Mouse (Mus musculus) adrenal gland, postnatal 4 days (tissue): ENCODE data around the gene Gprasp2. TPM values are rescaled to one million over a fixed set of nuclear protein-coding genes. Genes with fewer than 3 reads are reported as not detected.
"Not testable (repeated sequence)": the region's sequence is repeated elsewhere in the genome, so short reads cannot be mapped to it uniquely, and the experiment has no call there.

Experiments
- DNase-seq, 2 experiments: peaks; one replicate each; pipeline ENCODE4 v3.0.0; 2021 to 2022; ENCODE audit warnings: low spot score in 2 of 2, mixed read lengths in 2 of 2
- long read RNA-seq, 2 experiments: library from polyadenylated mRNA; stranded (forward); transcript quantifications; one replicate each; pipeline ENCODE4 v2.0.0; 2021
- total RNA-seq, 2 experiments: library from RNA; stranded (reverse); gene quantifications; 2 replicates each; pipeline ENCODE4 v1.2.3; 2021

Gene Gprasp2
- 10 to 100 TPM; 39.8 to 46.2 TPM for total RNA-seq
- long read RNA-seq, experiment 1, partial matches to known transcripts = 1 of 13 reads
- long read RNA-seq, experiment 1, other reads (novel, unspliced or antisense) = 9 of 13 reads
- long read RNA-seq, experiment 2, transcript Gprasp2-204 (7 exons, 880 nt) = major isoform, 9 of 51 reads
- long read RNA-seq, experiment 2, partial matches to known transcripts = 3 of 51 reads
- long read RNA-seq, experiment 2, other reads (novel, unspliced or antisense) = 38 of 51 reads

GRCm38 (mm10) chrX:135838521-135839360 is at the start of gene Gprasp2:
Gene Gprasp2 (plus strand): TSS chrX:135839034.
- peak in 1 of 2 experiments; percentile 4 for DNase-seq

DNA sequence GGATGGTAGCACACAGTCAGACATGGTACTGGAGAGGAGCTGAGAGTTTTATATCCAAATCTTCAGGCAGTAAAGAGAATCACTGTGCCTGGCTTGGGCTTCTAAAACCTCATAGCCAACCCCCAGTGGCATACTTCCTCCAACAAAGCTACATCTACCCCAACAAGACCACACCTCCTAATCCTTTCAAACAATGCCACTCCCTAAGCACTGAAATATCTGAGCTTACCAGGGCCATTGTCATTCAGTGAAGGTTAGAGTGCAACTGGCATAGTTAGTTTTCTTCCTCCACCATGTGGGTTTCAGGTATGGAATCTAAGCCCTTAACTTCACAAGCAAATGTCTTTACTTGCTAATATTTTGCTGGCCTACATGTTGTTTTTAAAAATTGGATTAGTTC is 47.3 kb upstream of the Gprasp2 start:
- DNase-seq = no peak

- no peak for DNase-seq
Observed at GRCm38 (mm10) chrX:135792326-135792725, 46.5 kb upstream of the Gprasp2 start.

- DNase-seq = peak in 1 of 2 experiments; percentile 24
Observed at GRCm38 (mm10) chrX:135795591-135796304, 43.1 kb upstream of the Gprasp2 start.

DNA sequence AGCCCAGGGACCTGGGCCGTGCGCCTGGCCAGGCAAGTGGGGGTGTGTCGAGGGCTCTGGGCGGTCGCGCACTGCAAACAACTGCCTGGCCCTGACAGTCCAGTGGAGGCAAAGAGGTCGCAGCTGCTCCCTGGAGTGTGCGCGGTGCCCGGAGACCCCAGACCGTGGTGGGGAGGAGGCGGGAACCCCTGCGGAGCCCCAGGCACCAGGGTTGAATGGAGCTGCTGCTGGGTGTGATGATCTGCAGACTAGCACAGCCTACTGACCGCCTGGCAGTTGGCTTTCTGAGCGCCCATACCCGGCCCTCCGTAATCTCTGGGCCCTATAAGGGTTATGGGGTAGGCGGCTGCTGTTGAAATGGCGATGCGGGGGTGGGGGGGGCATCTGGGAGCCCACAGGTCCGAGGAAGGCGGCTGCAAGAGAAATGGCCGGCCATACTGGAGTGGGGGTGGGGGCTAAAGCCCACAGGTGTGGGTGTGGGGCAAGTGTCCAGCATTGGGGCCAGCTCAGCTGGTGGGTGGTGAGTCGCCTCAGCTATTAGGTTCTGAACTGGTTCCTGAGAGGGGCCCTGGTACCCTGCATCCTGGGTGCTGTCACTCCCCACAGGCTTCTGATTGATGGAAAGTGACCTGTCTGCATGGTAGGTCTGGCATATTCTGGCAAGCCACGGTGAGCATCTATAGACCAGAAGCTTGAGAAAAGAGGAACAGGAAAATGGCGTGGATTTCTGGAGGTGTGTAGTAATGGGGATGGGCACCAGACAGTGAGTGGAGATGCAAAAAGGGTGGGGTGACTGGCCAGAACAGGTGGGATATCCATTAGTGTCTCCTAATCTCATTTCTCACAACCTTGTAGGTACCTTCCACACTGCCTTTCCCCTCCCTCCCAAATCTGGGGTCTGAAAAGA is 42.3 kb upstream of the Gprasp2 start:
- not testable (repeated sequence) for DNase-seq

GRCm38 (mm10) chrX:135797212-135797644 is 41.6 kb upstream of the Gprasp2 start, which contains the start of gene Bhlhb9:
Gene Bhlhb9 (plus strand): TSS chrX:135797594.
- not testable (repeated sequence) for DNase-seq

GRCm38 (mm10) chrX:135804149-135804548 is 34.7 kb upstream of the Gprasp2 start:
- no peak for DNase-seq

- DNase-seq = no peak
Observed at GRCm38 (mm10) chrX:135805780-135806179, 33.1 kb upstream of the Gprasp2 start.

DNA sequence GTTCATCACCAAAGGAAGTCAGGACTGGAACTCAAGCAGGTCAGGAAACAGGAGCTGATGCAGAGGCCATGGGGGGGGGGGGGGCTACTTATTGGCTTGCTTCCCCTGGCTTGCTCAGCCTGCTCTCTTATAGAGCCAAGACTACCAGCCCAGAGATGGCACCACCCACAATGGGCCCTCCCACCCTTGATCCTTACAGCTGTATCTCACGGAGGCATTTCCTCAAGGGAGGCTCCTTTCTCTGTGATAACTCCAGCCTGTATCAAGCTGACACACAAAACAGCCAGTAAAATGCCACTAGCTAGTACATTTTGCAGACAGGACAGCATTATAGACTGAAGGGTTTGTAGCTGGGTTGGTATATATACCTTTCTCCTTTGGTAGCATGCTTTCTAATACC is 2.9 kb upstream of the Gprasp2 start:
- not testable (repeated sequence) for DNase-seq

- no peak for DNase-seq
Observed at GRCm38 (mm10) chrX:135837896-135838295, 938 bp upstream of the Gprasp2 start.

- DNase-seq = not testable (repeated sequence)
Observed at GRCm38 (mm10) chrX:135839397-135840391, 860 bp downstream of the Gprasp2 start.

GRCm38 (mm10) chrX:135866806-135867205 is 28.0 kb downstream of the Gprasp2 start:
- DNase-seq = not testable (repeated sequence)

- DNase-seq = no peak
Observed at GRCm38 (mm10) chrX:135876679-135877078, 37.8 kb downstream of the Gprasp2 start.

DNA sequence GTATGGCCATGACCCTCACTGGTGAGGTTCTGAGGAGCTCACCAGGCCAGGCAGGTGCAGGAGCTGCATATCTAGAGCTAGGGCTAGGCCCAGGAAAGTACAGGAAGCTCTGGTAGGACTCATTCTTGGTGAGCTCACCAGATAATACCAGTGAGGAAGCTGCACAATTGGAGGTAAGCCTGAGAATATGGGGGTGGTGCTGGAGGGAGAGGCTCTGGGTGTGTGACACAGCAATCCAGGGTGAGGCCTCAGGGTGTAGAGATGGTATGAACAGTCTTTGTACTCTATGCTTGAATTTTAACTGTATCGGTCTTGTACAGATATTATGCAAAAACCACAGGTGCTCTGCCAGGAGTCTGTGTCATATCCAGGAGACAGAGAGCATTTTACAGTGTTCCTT is 40.8 kb downstream of the Gprasp2 start:
- DNase-seq = no peak

DNA sequence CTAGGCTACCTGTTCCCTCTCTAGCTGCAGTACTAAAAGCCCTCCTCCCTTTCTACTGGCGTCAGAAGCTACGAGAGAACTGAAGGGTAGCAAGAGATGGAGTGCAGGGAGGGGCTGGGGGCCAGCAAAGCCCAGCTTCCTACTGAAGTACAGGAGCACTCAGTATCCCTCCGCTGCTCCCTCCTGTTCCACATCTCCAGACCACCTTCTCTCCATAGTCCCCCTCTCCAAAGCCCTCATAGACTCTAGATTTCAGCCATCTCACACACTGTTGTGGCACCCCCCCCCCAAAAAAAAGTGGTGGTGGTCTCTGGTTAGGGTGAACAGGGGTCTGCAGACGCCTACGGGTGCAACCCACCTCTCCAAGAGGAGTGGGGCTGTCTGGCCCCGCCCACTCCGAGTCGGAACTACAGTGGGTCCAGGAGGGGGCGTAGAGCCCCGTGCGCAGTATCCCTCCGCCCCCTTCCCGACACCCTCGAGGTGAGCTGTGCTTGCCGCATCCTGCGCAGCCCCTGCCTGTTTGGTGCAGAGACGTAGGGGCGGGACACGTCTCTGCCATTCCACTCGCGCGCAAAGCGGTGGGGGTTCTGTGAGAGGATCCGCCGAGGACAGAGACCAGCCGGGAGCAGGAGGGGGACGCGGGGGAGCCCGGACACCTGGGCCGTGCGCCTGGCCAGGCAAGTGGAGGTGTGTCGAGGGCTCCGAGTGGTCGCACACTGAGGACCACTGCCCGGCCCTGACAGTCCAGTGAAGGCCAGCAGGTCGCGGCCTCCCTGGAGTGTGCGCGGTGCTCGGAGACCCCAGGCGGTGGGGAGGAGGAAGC is 46.8 kb downstream of the Gprasp2 start:
- peak; percentile 27 to 46 for DNase-seq

GRCm38 (mm10) chrX:135886234-135886585 is 47.4 kb downstream of the Gprasp2 start:
- DNase-seq = peak; percentile 4 to 6
